Mouse (Mus musculus): Measurements from ENCODE around the gene Tmem170.

- no peak for TF ChIP-seq CTCF (IDR thresholded peaks at IDR 0.05; ENCODE audit: low read depth)
- no peak for TF ChIP-seq EP300 (optimal IDR thresholded peaks at IDR 0.05)
Observed at GRCm38 (mm10) chr8:111902080-111902479, 25.5 kb upstream of the Tmem170 start.

All from stomach, postnatal 0 days (tissue).